Mouse (Mus musculus) 416B (cell line): ENCODE data around the gene Gm20388.
"Not testable (repeated sequence)": the region's sequence is repeated elsewhere in the genome, so short reads cannot be mapped to it uniquely, and the experiment has no call there.

ENCODE experiments used
- DNase-seq: peaks from one replicate; pipeline ENCODE4 v3.0.0; 2011; ENCODE audit warnings: low read depth

Gm20388 gene

GRCm38 (mm10) chr8:123442351-123442750, 3531.7 kb downstream of the Gm20388 start:
- no peak for DNase-seq

- peak; percentile 99 for DNase-seq
These were observed 3532.4 kb downstream of the Gm20388 start for GRCm38 (mm10) chr8:123442871-123443575.

GRCm38 (mm10) chr8:123443576-123443921, 3532.9 kb downstream of the Gm20388 start:
- peak; percentile 74 for DNase-seq

- DNase-seq, result peak; percentile 94
These were observed 3533.5 kb downstream of the Gm20388 start for GRCm38 (mm10) chr8:123444131-123444530.

GRCm38 (mm10) chr8:123445981-123446380, 3535.3 kb downstream of the Gm20388 start:
- DNase-seq, result no peak

GRCm38 (mm10) chr8:123446799-123447198, 3536.2 kb downstream of the Gm20388 start:
- no peak for DNase-seq

- peak; percentile 90 for DNase-seq
These were observed 3540.1 kb downstream of the Gm20388 start for GRCm38 (mm10) chr8:123450783-123451182.

GRCm38 (mm10) chr8:123451747-123452146, 3541.1 kb downstream of the Gm20388 start:
- not testable (repeated sequence) for DNase-seq

- DNase-seq, result peak; percentile 81
These were observed 3541.5 kb downstream of the Gm20388 start for GRCm38 (mm10) chr8:123452149-123452548.

GRCm38 (mm10) chr8:123453291-123453690, 3542.7 kb downstream of the Gm20388 start:
- DNase-seq, result no peak

- no peak for DNase-seq
These were observed 3543.3 kb downstream of the Gm20388 start for GRCm38 (mm10) chr8:123453951-123454350.

- DNase-seq, result peak; percentile 96
These were observed 3543.9 kb downstream of the Gm20388 start for GRCm38 (mm10) chr8:123454559-123454958.

- no peak for DNase-seq
These were observed 3553.0 kb downstream of the Gm20388 start for GRCm38 (mm10) chr8:123463651-123464050.

- peak; percentile 75 for DNase-seq
These were observed 3556.8 kb downstream of the Gm20388 start for GRCm38 (mm10) chr8:123467476-123467875.

GRCm38 (mm10) chr8:123472991-123473390, 3562.3 kb downstream of the Gm20388 start:
- DNase-seq, result not testable (repeated sequence)

- DNase-seq, result not testable (repeated sequence)
These were observed 3563.9 kb downstream of the Gm20388 start for GRCm38 (mm10) chr8:123474549-123474948.

- DNase-seq, result peak; percentile 37
These were observed 3566.5 kb downstream of the Gm20388 start for GRCm38 (mm10) chr8:123476911-123477736.

- DNase-seq, result peak; percentile 93
These were observed 3567.2 kb downstream of the Gm20388 start, which contains the start of gene Afg3l1 for GRCm38 (mm10) chr8:123477737-123478258. Afg3l1 (plus strand) TSS chr8:123477903.

- peak; percentile 78 for DNase-seq
These were observed 3568.0 kb downstream of the Gm20388 start for GRCm38 (mm10) chr8:123478456-123479218.

GRCm38 (mm10) chr8:123482627-123483026, 3572.0 kb downstream of the Gm20388 start:
- DNase-seq, result peak; percentile 28

GRCm38 (mm10) chr8:123491280-123492075, 3580.8 kb downstream of the Gm20388 start:
- no peak for DNase-seq
